Mouse (Mus musculus) heart, adult 11 months (tissue): Measurements from ENCODE around the gene Btbd11.

Source experiments
- DNase-seq: peaks from one replicate; pipeline ENCODE4 v3.0.0; 2022

Btbd11 gene

GRCm38 (mm10) chr10:85598603-85599542 lies 212.3 kb downstream of the Btbd11 start:
- DNase-seq = peak; percentile 89

DNA sequence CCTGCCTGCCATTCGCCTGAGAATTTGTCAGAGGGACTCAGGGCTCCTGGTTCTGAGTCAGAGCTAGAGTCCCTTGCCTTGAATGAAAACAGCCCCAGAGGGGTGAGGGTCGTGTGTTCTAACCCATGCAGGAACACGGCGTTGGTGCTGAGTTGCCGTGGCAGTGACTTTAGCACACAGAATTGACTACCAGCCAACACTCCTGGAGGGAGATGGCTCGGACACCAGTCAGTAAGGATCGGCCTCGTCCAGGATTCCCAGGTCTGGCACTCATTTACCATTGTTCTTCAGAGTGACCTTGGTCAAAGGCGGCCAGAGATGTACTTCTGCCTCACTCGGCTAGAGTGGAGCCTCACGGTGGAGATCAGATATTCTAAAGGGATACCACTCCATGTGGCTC lies 215.9 kb downstream of the Btbd11 start:
- DNase-seq = no peak

DNA sequence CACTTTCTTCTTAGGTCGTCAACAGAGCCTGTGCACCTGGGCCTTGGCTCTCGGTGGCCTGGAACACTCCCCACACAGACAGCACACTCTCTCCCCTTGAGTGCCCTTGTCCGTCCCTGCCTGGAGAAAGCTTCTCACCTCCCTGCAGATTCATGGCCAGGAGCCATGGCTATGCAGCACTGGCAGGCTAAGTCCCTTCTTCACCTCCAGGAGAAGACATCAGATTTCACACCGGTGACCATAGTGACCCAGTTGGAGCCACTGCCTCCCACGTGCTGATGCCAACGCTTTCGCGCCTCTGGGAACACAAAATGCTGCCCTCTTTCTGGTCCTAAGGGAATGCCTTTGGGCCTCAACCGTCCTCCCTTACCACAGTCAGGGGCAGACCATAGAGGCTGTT lies 217.9 kb downstream of the Btbd11 start:
- DNase-seq = peak; percentile 97

GRCm38 (mm10) chr10:85608550-85609278 lies 222.1 kb downstream of the Btbd11 start:
- DNase-seq = no peak

DNA sequence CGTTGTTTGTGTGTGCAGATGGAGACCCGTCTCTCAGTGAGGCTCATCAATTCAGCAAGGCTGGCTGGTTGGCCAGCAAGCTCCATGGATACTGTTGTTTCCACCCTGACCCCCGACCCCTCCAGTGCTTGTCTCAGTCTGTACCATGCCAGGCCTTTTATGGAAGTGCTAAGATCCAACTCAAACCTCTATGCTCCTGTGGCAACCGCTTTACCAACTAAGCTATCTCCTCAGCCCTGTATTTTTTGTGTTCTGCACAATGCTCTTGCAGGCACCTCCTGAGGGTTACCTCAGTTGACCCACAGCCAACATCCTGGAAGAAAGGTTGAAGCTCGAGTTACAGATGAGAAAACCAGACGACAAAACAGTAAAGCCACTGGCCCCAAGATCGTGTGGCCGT lies 230.5 kb downstream of the Btbd11 start:
- DNase-seq = no peak

GRCm38 (mm10) chr10:85617501-85618417 lies 231.1 kb downstream of the Btbd11 start:
- no peak for DNase-seq

DNA sequence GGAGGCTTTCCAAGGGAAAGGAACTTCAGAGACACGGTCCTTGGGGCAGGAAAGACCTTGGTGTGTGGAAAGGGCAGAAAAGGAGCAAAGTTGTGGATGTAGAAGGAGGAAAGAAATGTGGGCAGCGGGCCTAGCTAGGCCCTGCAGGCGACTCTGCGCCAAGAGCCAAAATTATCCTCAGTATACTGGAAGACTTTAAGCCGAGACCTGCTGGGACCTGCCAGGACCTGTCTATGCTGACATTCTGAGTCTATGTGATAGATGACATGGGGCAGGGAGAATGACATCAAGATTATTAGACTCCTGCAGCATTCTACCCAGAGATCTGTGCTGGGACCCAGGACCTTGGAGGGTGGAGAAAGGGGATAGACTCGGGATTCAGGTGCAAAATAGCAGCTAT lies 234.5 kb downstream of the Btbd11 start:
- DNase-seq = no peak

- peak; percentile 92 for DNase-seq
Observed at GRCm38 (mm10) chr10:85624504-85625169, 238.0 kb downstream of the Btbd11 start.

- DNase-seq = no peak
Observed at GRCm38 (mm10) chr10:85625170-85625686, 238.6 kb downstream of the Btbd11 start.

DNA sequence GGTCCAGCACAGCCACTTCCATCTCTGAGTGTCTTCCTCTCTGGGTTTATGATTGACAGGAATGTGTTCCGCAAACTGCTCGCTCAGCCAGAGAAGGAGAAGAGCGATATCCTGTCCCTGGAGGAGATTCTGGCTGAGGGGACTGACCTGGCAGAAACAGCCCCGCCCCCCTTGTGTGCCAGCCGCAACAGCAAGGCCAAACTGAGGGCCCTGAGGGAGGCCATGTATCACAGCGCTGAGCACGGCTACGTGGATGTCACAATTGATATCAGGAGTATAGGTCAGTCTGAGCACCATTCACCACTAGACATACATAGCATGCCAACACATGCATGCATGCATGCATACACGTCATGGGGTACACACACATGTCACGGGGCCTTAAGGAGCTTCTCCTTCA lies 245.4 kb downstream of the Btbd11 start:
- no peak for DNase-seq

GRCm38 (mm10) chr10:85633577-85633976 lies 247.0 kb downstream of the Btbd11 start:
- DNase-seq = no peak

DNA sequence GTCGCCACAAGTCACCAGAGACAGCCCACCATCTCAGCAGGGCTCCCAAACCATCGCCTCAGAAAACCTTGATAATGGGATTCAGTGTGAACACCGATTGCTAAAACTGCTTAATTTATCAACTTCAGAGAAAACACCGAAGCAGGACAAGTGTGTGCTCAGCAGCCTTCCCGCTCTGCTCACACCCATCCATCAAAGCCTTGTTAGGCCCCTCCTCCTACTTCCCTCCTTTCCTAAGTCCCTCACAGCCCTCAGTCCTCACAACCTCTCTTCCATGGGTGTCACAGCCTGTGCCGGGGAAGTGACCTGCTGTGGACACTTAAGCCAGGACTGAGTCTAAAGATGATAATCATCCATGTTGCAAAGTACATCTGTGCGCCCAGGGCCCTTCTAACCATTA lies 251.0 kb downstream of the Btbd11 start:
- DNase-seq = no peak

- no peak for DNase-seq
Observed at GRCm38 (mm10) chr10:85638141-85638540, 251.5 kb downstream of the Btbd11 start.

DNA sequence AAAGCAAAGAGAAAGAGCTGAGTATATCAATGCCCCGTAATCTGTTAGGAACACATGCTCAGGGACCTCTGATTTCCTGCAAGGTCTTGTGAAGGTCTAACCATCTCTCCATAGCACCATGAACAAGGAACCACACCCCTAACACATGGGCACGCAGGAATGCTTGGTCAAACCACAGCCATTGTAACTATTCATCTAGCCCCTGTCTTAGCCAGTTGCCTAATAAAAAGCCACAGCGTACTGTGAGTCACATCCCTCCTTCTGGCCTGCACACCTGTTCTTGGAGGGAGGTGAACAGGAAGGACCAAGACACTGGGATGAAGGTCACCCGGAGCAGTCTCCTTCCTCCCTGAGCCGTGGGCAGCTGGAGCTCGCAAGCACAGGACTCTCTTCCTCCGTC lies 253.0 kb downstream of the Btbd11 start:
- no peak for DNase-seq

GRCm38 (mm10) chr10:85640408-85640807 lies 253.8 kb downstream of the Btbd11 start:
- no peak for DNase-seq

- DNase-seq = no peak
Observed at GRCm38 (mm10) chr10:85645346-85645745, 258.7 kb downstream of the Btbd11 start.

DNA sequence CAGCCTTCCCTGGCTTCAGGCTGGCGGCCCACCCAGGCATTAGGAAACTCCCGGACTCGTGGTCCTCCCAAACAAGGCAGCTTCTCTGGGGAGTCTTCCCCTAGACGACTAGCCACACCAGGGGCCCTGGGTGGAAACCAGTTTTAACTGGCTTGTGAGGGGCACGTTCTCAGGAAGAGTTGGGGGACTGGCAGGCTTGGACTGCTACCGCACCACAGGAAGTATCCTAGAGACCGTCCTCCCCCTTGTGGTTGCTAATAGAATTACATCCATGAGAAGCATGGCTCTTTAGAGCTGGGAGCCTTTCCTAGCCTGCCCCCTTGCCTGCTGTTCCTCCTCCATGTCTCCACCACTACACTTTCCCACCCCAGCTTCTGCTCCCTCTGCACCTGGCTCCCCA lies 265.1 kb downstream of the Btbd11 start:
- DNase-seq = no peak

- DNase-seq = peak; percentile 95
Observed at GRCm38 (mm10) chr10:85655881-85656280, 269.3 kb downstream of the Btbd11 start.

DNA sequence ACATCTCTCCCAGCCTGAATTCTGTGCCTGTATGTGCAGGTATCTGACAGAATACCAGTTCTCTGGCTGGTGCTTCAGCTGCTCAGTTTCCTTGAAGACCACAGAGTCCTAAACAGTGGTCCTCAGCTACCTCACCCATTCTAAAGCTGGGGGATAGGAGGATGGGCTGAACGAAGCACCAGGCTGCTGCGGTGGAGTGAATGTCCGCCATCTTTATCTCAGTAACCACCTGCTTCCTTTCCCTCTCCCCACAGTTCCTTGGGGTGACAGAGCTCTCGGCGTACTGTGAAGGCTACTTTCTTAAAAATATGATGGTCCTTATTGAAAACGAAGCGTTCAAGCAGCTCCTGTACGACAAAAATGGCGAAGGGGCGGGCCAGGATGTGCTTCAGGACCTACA lies 271.3 kb downstream of the Btbd11 start:
- no peak for DNase-seq

DNA sequence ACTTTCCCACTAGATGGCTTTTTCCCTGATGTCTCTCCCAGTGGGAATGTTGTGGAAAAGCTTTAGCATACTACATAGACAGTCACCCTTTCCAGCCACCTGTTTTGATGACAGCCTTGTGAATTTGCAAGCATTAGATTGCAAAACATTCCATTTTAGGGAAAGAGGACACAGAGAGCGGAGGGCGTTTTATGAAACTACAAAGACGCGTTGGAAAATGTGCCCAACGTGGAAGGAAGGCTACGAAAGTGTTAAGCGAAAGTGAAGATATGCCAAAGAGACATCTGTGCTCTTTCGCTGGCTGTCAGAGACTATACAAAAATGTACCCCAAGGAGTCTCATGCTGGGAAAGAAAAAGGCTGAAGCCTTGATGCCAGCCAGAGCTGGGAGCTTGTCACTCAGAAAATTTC lies 286.9 kb downstream of the Btbd11 start:
- no peak for DNase-seq

GRCm38 (mm10) chr10:85678635-85679034 lies 292.0 kb downstream of the Btbd11 start:
- no peak for DNase-seq

- DNase-seq = no peak
Observed at GRCm38 (mm10) chr10:85682446-85682845, 295.8 kb downstream of the Btbd11 start.
